Mouse (Mus musculus): ENCODE measurements around the gene Coa6. TPM values are rescaled to one million over a fixed set of nuclear protein-coding genes. Genes with fewer than 3 reads are reported as not detected.

Gene Coa6
- polyA plus RNA-seq, 1 experiment = 12.2 TPM

- no peak for TF ChIP-seq CTCF (IDR thresholded peaks at IDR 0.05; ENCODE audit: control insufficient read depth, insufficient read depth, insufficient replicate concordance, low read depth, low read length)
- no peak for TF ChIP-seq POLR2A (IDR thresholded peaks at IDR 0.05; ENCODE audit: control insufficient read depth, low read depth, low read length)
- H3K36me3 ChIP-seq (ENCODE audit: control insufficient read depth, insufficient read depth, low read length) = peaks cover 2% of the 10 kb centered on the region; the same call in 1 of the 2 replicates
- H3K4me3 ChIP-seq (ENCODE audit: control insufficient read depth, low read depth, low read length) = no peak overlapping the region
- H3K27ac ChIP-seq (ENCODE audit: control insufficient read depth, insufficient read depth, low read depth, low read length) = no peak overlapping the region
- peaks cover 3% of the 10 kb centered on the region for H3K4me1 ChIP-seq (ENCODE audit: control insufficient read depth, insufficient read depth, low read length)
- no peaks in the 10 kb centered on the region for H3K27me3 ChIP-seq (ENCODE audit: control insufficient read depth, insufficient read depth, low read length)
Measured at GRCm38 (mm10) chr8:126424163-126424562, 1.8 kb downstream of the Coa6 start.

- Histone ChIP-seq H3K36me3 (ENCODE audit: control insufficient read depth, insufficient read depth, low read length) (peaks cover 2% of the 10 kb centered on the region; the same call in 1 of the 2 replicates), H3K4me1 (ENCODE audit: control insufficient read depth, insufficient read depth, low read length) (peaks cover 3% of the 10 kb centered on the region), H3K27me3 (ENCODE audit: control insufficient read depth, insufficient read depth, low read length) (no peaks in the 10 kb centered on the region), H3K4me3 (ENCODE audit: control insufficient read depth, low read depth, low read length) (no peak overlapping the region), H3K27ac (ENCODE audit: control insufficient read depth, insufficient read depth, low read depth, low read length) (no peak overlapping the region)
- TF ChIP-seq POLR2A (IDR thresholded peaks at IDR 0.05; ENCODE audit: control insufficient read depth, low read depth, low read length) (no peak), CTCF (IDR thresholded peaks at IDR 0.05; ENCODE audit: control insufficient read depth, insufficient read depth, insufficient replicate concordance, low read depth, low read length) (no peak)
Measured at GRCm38 (mm10) chr8:126424946-126425345, 2.6 kb downstream of the Coa6 start.

DNA sequence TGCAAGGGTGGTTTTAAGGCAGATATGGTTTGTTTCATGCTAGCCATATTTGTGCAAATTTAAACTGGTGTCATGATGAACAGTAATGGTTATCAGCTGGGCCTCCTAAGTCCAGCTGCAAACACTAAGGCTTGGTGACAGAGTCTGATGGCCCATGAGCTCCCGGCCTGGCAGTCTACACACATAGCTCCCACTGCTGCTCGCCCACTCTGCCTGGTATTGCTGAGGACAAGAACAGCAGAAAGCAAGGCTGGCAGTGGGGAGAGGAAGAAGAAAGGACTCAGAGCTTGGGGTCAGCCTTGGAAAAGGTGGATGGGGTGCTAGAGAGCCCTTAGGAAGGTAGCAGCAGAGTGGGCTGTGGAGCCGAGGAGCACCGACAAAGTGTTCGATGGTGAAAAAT is 7.3 kb downstream of the Coa6 start:
- H3K4me3 ChIP-seq (ENCODE audit: control insufficient read depth, low read depth, low read length) = no peak overlapping the region
- TF ChIP-seq CTCF (IDR thresholded peaks at IDR 0.05; ENCODE audit: control insufficient read depth, insufficient read depth, insufficient replicate concordance, low read depth, low read length) (no peak), POLR2A (IDR thresholded peaks at IDR 0.05; ENCODE audit: control insufficient read depth, low read depth, low read length) (no peak)
- peaks cover 2% of the 10 kb centered on the region; the same call in 1 of the 2 replicates for H3K36me3 ChIP-seq (ENCODE audit: control insufficient read depth, insufficient read depth, low read length)
- no peaks in the 10 kb centered on the region for H3K27me3 ChIP-seq (ENCODE audit: control insufficient read depth, insufficient read depth, low read length)
- H3K27ac ChIP-seq (ENCODE audit: control insufficient read depth, insufficient read depth, low read depth, low read length) = no peak overlapping the region
- H3K4me1 ChIP-seq (ENCODE audit: control insufficient read depth, insufficient read depth, low read length) = no peaks in the 10 kb centered on the region

DNA sequence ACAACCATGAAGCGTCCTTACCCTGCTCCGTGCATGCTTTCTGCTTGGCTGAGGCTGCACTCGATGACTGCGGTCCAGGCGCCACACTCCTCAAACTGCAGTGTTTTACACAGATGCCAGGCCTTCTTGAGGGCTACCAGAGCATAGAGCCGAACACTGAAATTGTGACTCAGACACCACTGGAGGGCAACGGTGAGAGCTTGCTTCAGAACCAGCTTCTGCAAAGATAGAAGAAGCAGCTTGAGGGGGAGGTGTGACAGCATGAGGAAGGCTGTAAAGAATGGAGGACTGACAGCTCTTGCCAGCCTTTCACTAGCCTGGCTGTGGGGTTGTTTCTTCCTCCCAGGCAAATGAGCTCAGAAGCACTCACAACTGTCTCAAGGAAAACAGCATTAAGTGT is 11.5 kb downstream of the Coa6 start:
- Histone ChIP-seq H3K27ac (ENCODE audit: control insufficient read depth, insufficient read depth, low read depth, low read length) (no peak overlapping the region), H3K4me3 (ENCODE audit: control insufficient read depth, low read depth, low read length) (no peak overlapping the region), H3K36me3 (ENCODE audit: control insufficient read depth, insufficient read depth, low read length) (no peaks in the 10 kb centered on the region), H3K27me3 (ENCODE audit: control insufficient read depth, insufficient read depth, low read length) (no peaks in the 10 kb centered on the region), H3K4me1 (ENCODE audit: control insufficient read depth, insufficient read depth, low read length) (no peaks in the 10 kb centered on the region)
- no peak for TF ChIP-seq POLR2A (IDR thresholded peaks at IDR 0.05; ENCODE audit: control insufficient read depth, low read depth, low read length)
- TF ChIP-seq CTCF (IDR thresholded peaks at IDR 0.05; ENCODE audit: control insufficient read depth, insufficient read depth, insufficient replicate concordance, low read depth, low read length) = no peak

DNA sequence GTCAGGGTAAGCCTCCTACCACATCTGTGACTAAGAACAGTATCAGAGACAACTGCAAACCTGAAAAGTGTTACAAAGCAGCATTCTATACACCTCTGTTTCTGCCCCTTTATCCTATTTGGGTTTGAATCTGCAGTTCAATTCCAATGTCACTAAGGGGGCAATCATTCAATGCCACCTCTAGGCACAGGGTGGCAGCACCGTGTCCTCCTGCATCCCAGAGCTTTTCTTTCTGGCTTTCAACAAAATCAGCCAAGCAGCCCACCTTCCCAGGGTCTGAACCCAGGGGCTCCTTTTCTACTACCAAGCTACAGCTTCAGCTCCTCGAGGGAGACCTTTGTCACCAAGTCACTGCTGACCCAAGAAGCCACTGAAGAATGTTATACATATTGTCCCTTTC is 16.6 kb downstream of the Coa6 start:
- Histone ChIP-seq H3K27me3 (ENCODE audit: control insufficient read depth, insufficient read depth, low read length) (no peaks in the 10 kb centered on the region), H3K36me3 (ENCODE audit: control insufficient read depth, insufficient read depth, low read length) (no peaks in the 10 kb centered on the region), H3K4me1 (ENCODE audit: control insufficient read depth, insufficient read depth, low read length) (no peaks in the 10 kb centered on the region), H3K4me3 (ENCODE audit: control insufficient read depth, low read depth, low read length) (no peak overlapping the region), H3K27ac (ENCODE audit: control insufficient read depth, insufficient read depth, low read depth, low read length) (no peak overlapping the region)
- TF ChIP-seq CTCF (IDR thresholded peaks at IDR 0.05; ENCODE audit: control insufficient read depth, insufficient read depth, insufficient replicate concordance, low read depth, low read length) = no peak
- no peak for TF ChIP-seq POLR2A (IDR thresholded peaks at IDR 0.05; ENCODE audit: control insufficient read depth, low read depth, low read length)

- H3K4me3 ChIP-seq (ENCODE audit: control insufficient read depth, low read depth, low read length) = no peak overlapping the region
- H3K36me3 ChIP-seq (ENCODE audit: control insufficient read depth, insufficient read depth, low read length) = no peaks in the 10 kb centered on the region
- no peaks in the 10 kb centered on the region for H3K27me3 ChIP-seq (ENCODE audit: control insufficient read depth, insufficient read depth, low read length)
- H3K4me1 ChIP-seq (ENCODE audit: control insufficient read depth, insufficient read depth, low read length) = no peaks in the 10 kb centered on the region; the same call in 1 of the 2 replicates
- no peak for TF ChIP-seq CTCF (IDR thresholded peaks at IDR 0.05; ENCODE audit: control insufficient read depth, insufficient read depth, insufficient replicate concordance, low read depth, low read length)
- TF ChIP-seq POLR2A (IDR thresholded peaks at IDR 0.05; ENCODE audit: control insufficient read depth, low read depth, low read length) = no peak
- H3K27ac ChIP-seq (ENCODE audit: control insufficient read depth, insufficient read depth, low read depth, low read length) = no peak overlapping the region
Measured at GRCm38 (mm10) chr8:126451158-126451557, 28.8 kb downstream of the Coa6 start.

DNA sequence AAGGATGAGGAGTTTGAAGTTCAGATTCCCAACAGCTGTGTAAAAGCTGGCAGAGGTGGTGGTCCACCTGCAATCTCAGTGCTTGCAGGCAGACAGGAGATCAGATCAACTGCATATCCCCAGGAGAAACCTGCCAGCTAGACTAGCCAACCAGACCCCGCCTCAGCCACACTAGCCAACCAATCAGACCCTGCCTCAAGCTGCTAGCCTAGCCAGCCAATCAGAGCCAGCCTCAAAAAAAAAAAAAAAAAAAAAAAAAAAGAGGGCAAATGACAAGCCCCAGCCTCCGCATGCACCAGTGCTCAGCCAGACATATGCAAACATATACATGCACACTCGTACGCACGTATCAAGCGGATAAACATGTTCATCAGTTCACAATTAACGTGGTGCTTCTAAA is 33.1 kb downstream of the Coa6 start:
- H3K36me3 ChIP-seq (ENCODE audit: control insufficient read depth, insufficient read depth, low read length) = no peaks in the 10 kb centered on the region
- H3K27me3 ChIP-seq (ENCODE audit: control insufficient read depth, insufficient read depth, low read length) = no peaks in the 10 kb centered on the region
- H3K4me3 ChIP-seq (ENCODE audit: control insufficient read depth, low read depth, low read length) = no peak overlapping the region
- H3K27ac ChIP-seq (ENCODE audit: control insufficient read depth, insufficient read depth, low read depth, low read length) = no peak overlapping the region
- no peaks in the 10 kb centered on the region for H3K4me1 ChIP-seq (ENCODE audit: control insufficient read depth, insufficient read depth, low read length)
- TF ChIP-seq POLR2A (IDR thresholded peaks at IDR 0.05; ENCODE audit: control insufficient read depth, low read depth, low read length) = no peak
- TF ChIP-seq CTCF (IDR thresholded peaks at IDR 0.05; ENCODE audit: control insufficient read depth, insufficient read depth, insufficient replicate concordance, low read depth, low read length) = no peak

DNA sequence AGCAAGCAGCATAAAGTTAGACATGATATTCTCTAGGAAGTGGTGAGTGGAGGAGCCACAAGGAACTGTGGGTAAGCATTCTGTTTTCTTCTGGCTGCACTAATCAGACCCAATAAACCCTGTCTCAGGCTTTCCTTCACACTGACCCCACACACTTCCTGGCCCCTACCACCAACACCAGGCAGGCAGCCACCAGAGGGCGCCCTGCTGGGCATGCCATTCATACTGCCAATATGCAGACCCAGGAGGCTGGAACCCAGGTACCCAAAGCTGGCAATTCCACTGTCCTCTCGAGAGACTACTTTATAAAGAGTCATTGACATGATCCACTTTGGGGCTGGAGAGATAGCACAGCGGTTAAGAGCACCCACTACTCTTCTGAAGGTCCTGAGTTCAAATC is 38.0 kb downstream of the Coa6 start:
- H3K36me3 ChIP-seq (ENCODE audit: control insufficient read depth, insufficient read depth, low read length) = no peaks in the 10 kb centered on the region

More for the DNA sequence above, 38.0 kb downstream of the Coa6 start:
- Histone ChIP-seq H3K27ac (ENCODE audit: control insufficient read depth, insufficient read depth, low read depth, low read length) (no peak overlapping the region), H3K4me1 (ENCODE audit: control insufficient read depth, insufficient read depth, low read length) (no peaks in the 10 kb centered on the region), H3K27me3 (ENCODE audit: control insufficient read depth, insufficient read depth, low read length) (no peaks in the 10 kb centered on the region), H3K4me3 (ENCODE audit: control insufficient read depth, low read depth, low read length) (no peak overlapping the region)
- TF ChIP-seq CTCF (IDR thresholded peaks at IDR 0.05; ENCODE audit: control insufficient read depth, insufficient read depth, insufficient replicate concordance, low read depth, low read length) = peak; percentile 67; the same call in 1 of the 2 replicates
- no peak for TF ChIP-seq POLR2A (IDR thresholded peaks at IDR 0.05; ENCODE audit: control insufficient read depth, low read depth, low read length)
